Mouse (Mus musculus): ENCODE data around the gene Gli1. TPM values are rescaled to one million over a fixed set of nuclear protein-coding genes. Genes with fewer than 3 reads are reported as not detected.

Gli1 gene
- polyA plus RNA-seq, 1 experiment: 2.2 TPM

- no peak for TF ChIP-seq POLR2A (IDR thresholded peaks at IDR 0.05; ENCODE audit: borderline replicate concordance, control insufficient read depth, low read depth, low read length)
- TF ChIP-seq CTCF (IDR thresholded peaks at IDR 0.05; ENCODE audit: control insufficient read depth, insufficient read depth, low read length): no peak
- Histone ChIP-seq H3K4me1 (ENCODE audit: control insufficient read depth, insufficient read depth, low read length) (no peaks in the 10 kb centered on the region; the same call in 1 of the 2 replicates), H3K4me3 (replicated peaks; ENCODE audit: control insufficient read depth, low read depth, low read length) (no peak overlapping the region), H3K27ac (ENCODE audit: control insufficient read depth, insufficient read depth, low read depth, low read length, poor library complexity) (no peak overlapping the region)
- WGBS: 60% methylated on average over 7 of the region's 7 CpGs
These were observed 55.0 kb downstream of the Gli1 start for GRCm38 (mm10) chr10:127286730-127287129.

DNA sequence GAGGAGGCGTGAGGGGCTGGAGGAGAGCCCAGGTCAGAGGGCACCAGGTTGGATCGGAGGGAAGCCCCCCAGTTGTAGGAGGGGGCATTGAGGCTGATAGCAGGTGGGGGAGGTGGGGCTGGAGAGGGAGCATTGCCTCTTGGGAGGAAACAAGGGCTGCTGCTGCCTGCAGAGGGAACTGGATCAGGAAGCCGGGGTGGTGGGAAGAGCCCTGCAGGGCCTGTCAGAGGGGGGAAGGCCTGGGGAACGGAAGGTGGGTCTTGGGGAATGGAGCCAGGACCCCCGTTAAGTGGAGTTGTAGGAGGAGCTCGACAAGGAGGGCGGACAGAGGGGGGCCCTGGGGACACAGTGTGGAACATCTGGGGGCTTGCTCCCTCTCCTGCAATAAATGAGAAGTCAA lies 55.6 kb downstream of the Gli1 start:
- H3K27ac ChIP-seq (ENCODE audit: control insufficient read depth, insufficient read depth, low read depth, low read length, poor library complexity): no peak overlapping the region

GRCm38 (mm10) chr10:127285644-127286043 lies 56.1 kb downstream of the Gli1 start:
- H3K4me1 ChIP-seq (ENCODE audit: control insufficient read depth, insufficient read depth, low read length): no peaks in the 10 kb centered on the region; the same call in 1 of the 2 replicates
- WGBS: 89% methylated on average over 13 of the region's 13 CpGs

More for the DNA sequence above, 55.6 kb downstream of the Gli1 start:
- no peak for TF ChIP-seq POLR2A (IDR thresholded peaks at IDR 0.05; ENCODE audit: borderline replicate concordance, control insufficient read depth, low read depth, low read length)
- no peak for TF ChIP-seq CTCF (IDR thresholded peaks at IDR 0.05; ENCODE audit: control insufficient read depth, insufficient read depth, low read length)
- H3K4me3 ChIP-seq (replicated peaks; ENCODE audit: control insufficient read depth, low read depth, low read length): no peak overlapping the region
- H3K4me1 ChIP-seq (ENCODE audit: control insufficient read depth, insufficient read depth, low read length): no peaks in the 10 kb centered on the region; the same call in 1 of the 2 replicates
- 74% methylated on average over 7 of the region's 7 CpGs for WGBS

DNA sequence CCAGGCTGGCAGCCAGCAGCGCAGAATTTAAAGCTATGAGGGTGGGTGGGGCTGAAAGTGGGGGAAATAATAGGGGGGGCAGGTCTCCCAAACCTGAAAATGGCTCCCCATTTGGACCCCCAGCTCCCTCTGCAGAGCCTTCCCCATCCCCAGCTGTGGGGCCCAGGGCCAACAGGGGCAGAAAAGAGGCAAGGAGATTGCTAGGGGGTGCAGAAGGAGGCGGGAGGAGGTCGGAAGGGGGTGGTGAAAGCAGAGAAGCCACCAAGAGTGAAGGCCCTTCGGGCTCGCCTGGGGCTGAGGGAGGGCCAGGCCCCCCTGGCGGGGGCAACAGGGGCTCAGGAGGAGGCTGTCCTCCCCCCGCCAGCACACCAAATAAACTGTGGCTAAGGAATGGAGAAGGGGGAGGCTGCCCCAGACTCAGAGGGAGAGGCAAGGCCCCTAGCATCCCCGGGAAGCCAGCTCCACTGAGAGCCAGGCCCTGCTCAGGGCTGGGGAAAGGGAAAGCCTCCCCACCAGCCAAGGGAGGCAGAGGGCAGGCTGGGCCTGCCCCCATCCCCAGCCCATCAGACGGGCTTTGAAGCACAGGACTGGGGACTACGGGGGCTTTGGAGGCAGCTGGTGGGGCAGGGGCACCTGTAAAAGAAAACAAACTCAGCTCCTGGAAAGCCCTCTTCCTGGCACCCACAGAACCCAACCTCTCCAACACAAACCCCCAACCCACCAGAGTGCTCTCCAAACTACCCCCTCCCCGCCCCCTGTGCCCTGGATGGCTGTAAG lies 56.9 kb downstream of the Gli1 start:
- WGBS: 89% methylated on average over 11 of the region's 11 CpGs
- Histone ChIP-seq H3K4me3 (replicated peaks; ENCODE audit: control insufficient read depth, low read depth, low read length) (no peak overlapping the region), H3K27ac (ENCODE audit: control insufficient read depth, insufficient read depth, low read depth, low read length, poor library complexity) (no peak overlapping the region), H3K4me1 (ENCODE audit: control insufficient read depth, insufficient read depth, low read length) (no peaks in the 10 kb centered on the region; the same call in 1 of the 2 replicates)
- no peak for TF ChIP-seq CTCF (IDR thresholded peaks at IDR 0.05; ENCODE audit: control insufficient read depth, insufficient read depth, low read length)
- TF ChIP-seq POLR2A (IDR thresholded peaks at IDR 0.05; ENCODE audit: borderline replicate concordance, control insufficient read depth, low read depth, low read length): no peak

More at GRCm38 (mm10) chr10:127285644-127286043, 56.1 kb downstream of the Gli1 start:
- H3K4me3 ChIP-seq (replicated peaks; ENCODE audit: control insufficient read depth, low read depth, low read length): no peak overlapping the region
- TF ChIP-seq CTCF (IDR thresholded peaks at IDR 0.05; ENCODE audit: control insufficient read depth, insufficient read depth, low read length): no peak
- no peak for TF ChIP-seq POLR2A (IDR thresholded peaks at IDR 0.05; ENCODE audit: borderline replicate concordance, control insufficient read depth, low read depth, low read length)
- H3K27ac ChIP-seq (ENCODE audit: control insufficient read depth, insufficient read depth, low read depth, low read length, poor library complexity): no peak overlapping the region

DNA sequence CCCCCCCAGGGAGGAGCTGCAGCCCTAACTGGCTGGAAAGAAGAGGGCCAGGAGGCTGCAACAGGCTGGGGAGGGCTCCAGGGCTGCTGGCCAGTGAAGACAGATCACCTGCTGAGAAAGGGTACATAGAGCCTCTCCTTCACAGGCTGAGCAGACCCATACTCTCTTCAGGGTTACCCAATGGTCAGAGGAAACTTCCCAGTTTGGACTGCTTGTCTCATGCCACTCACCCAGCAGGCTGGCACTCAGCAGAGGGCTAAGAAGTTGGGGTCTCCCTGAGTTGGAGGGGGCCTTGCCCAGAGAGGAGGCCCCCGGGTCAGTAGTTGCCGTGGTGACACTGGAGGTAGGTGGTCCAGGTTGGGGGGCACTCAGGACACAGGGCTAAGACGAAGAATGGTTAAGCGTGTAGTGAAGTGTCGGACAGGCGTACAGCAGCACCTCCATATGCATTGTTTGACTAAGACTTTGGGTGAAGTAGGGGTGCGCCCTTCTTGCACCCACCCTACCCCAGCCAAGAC lies 57.6 kb downstream of the Gli1 start:
- Histone ChIP-seq H3K4me3 (replicated peaks; ENCODE audit: control insufficient read depth, low read depth, low read length) (no peak overlapping the region), H3K4me1 (ENCODE audit: control insufficient read depth, insufficient read depth, low read length) (no peaks in the 10 kb centered on the region; the same call in 1 of the 2 replicates), H3K27ac (ENCODE audit: control insufficient read depth, insufficient read depth, low read depth, low read length, poor library complexity) (no peak overlapping the region)
- WGBS: 94% methylated on average over 7 of the region's 7 CpGs
- no peak for TF ChIP-seq POLR2A (IDR thresholded peaks at IDR 0.05; ENCODE audit: borderline replicate concordance, control insufficient read depth, low read depth, low read length)
- TF ChIP-seq CTCF (IDR thresholded peaks at IDR 0.05; ENCODE audit: control insufficient read depth, insufficient read depth, low read length): no peak

DNA sequence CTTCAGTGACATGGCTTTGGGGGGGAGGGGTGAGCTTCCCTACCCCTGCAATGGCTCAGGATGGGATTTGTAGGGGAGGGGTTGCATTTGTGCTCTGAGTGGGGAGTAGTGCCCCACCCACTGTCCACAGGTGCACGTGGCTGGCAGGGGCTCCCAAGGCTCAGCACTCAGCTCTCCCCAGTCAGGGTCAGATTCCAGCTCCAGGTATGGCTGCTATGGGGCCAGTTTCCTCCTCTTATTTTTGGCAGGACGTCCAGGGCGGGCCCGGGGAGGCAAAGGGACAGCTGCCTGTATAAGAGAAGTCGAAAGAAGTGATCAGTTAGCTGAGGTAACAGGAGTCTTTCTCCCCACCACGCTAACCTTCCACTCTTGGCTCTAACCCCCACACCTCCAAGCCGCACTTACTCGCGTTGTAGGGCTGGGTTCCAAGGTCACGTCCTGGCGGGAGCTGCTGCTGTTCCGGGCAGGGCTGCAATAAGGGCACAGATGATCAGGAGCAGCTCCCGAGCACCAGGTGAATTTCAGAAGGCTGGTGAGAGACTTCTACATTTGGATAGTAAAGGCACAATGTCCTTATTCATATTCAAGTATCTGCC lies 59.1 kb downstream of the Gli1 start:
- Histone ChIP-seq H3K4me1 (ENCODE audit: control insufficient read depth, insufficient read depth, low read length) (no peaks in the 10 kb centered on the region; the same call in 1 of the 2 replicates), H3K4me3 (replicated peaks; ENCODE audit: control insufficient read depth, low read depth, low read length) (no peak overlapping the region), H3K27ac (ENCODE audit: control insufficient read depth, insufficient read depth, low read depth, low read length, poor library complexity) (no peak overlapping the region)
- TF ChIP-seq POLR2A (IDR thresholded peaks at IDR 0.05; ENCODE audit: borderline replicate concordance, control insufficient read depth, low read depth, low read length) (no peak), CTCF (IDR thresholded peaks at IDR 0.05; ENCODE audit: control insufficient read depth, insufficient read depth, low read length) (no peak)
- WGBS: 87% methylated on average over 13 of the region's 13 CpGs

- Histone ChIP-seq H3K27ac (ENCODE audit: control insufficient read depth, insufficient read depth, low read depth, low read length, poor library complexity) (no peak overlapping the region), H3K4me3 (replicated peaks; ENCODE audit: control insufficient read depth, low read depth, low read length) (no peak overlapping the region), H3K4me1 (ENCODE audit: control insufficient read depth, insufficient read depth, low read length) (no peaks in the 10 kb centered on the region)
- TF ChIP-seq CTCF (IDR thresholded peaks at IDR 0.05; ENCODE audit: control insufficient read depth, insufficient read depth, low read length) (no peak), POLR2A (IDR thresholded peaks at IDR 0.05; ENCODE audit: borderline replicate concordance, control insufficient read depth, low read depth, low read length) (no peak)
- WGBS: 87% methylated on average over 8 of the region's 8 CpGs
These were observed 60.5 kb downstream of the Gli1 start for GRCm38 (mm10) chr10:127281316-127281715.

Other genes starting within 250 kb of the Gli1 start
- gene Os9, start 220.8 kb downstream of the Gli1 start, polyA plus RNA-seq (2011; ENCODE audit: insufficient read depth, insufficient read length, low replicate concordance, missing spikeins): 34.7 and 69.0 TPM in 2 replicates
- gene B4galnt1, start 176.7 kb downstream of the Gli1 start, polyA plus RNA-seq (2011; ENCODE audit: insufficient read depth, insufficient read length, low replicate concordance, missing spikeins): 26.4 and 54.8 TPM in 2 replicates
- not detected in 2 replicates for gene Slc26a10, start 161.3 kb downstream of the Gli1 start, polyA plus RNA-seq (2011; ENCODE audit: insufficient read depth, insufficient read length, low replicate concordance, missing spikeins)
- 9.9 and 25.0 TPM in 2 replicates for gene Arhgef25, start 151.9 kb downstream of the Gli1 start, polyA plus RNA-seq (2011; ENCODE audit: insufficient read depth, insufficient read length, low replicate concordance, missing spikeins)
- 58.4 and 78.7 TPM in 2 replicates for gene Dtx3, start 146.2 kb downstream of the Gli1 start, polyA plus RNA-seq (2011; ENCODE audit: insufficient read depth, insufficient read length, low replicate concordance, missing spikeins)
- 18.1 and 24.9 TPM in 2 replicates for gene Pip4k2c, start 130.4 kb downstream of the Gli1 start, polyA plus RNA-seq (2011; ENCODE audit: insufficient read depth, insufficient read length, low replicate concordance, missing spikeins)
- 1.7 and 2.3 TPM in 2 replicates for gene Kif5a, start 78.6 kb downstream of the Gli1 start, polyA plus RNA-seq (2011; ENCODE audit: insufficient read depth, insufficient read length, low replicate concordance, missing spikeins)
- 68.6 and 115 TPM in 2 replicates for gene Dctn2, start 75.6 kb downstream of the Gli1 start, polyA plus RNA-seq (2011; ENCODE audit: insufficient read depth, insufficient read length, low replicate concordance, missing spikeins)
- 75.9 and 131 TPM in 2 replicates for gene Mbd6, start 53.0 kb downstream of the Gli1 start, polyA plus RNA-seq (2011; ENCODE audit: insufficient read depth, insufficient read length, low replicate concordance, missing spikeins)
- gene Mars, start 30.2 kb downstream of the Gli1 start, polyA plus RNA-seq (2011; ENCODE audit: insufficient read depth, insufficient read length, low replicate concordance, missing spikeins): 41.6 and 85.0 TPM in 2 replicates
- 30.1 and 77.2 TPM in 2 replicates for gene Arhgap9, start 20.0 kb downstream of the Gli1 start, polyA plus RNA-seq (2011; ENCODE audit: insufficient read depth, insufficient read length, low replicate concordance, missing spikeins)
- 0.27 TPM in 1 of 2 replicates, not detected in the other for gene Inhbe, start 12.4 kb upstream of the Gli1 start, polyA plus RNA-seq (2011; ENCODE audit: insufficient read depth, insufficient read length, low replicate concordance, missing spikeins)
- gene Inhbc, start 28.5 kb upstream of the Gli1 start, polyA plus RNA-seq (2011; ENCODE audit: insufficient read depth, insufficient read length, low replicate concordance, missing spikeins): 0.52 TPM in 1 of 2 replicates, not detected in the other
- gene R3hdm2, start 38.4 kb upstream of the Gli1 start, polyA plus RNA-seq (2011; ENCODE audit: insufficient read depth, insufficient read length, low replicate concordance, missing spikeins): 59.7 and 144 TPM in 2 replicates
- 2.4 and 5.0 TPM in 2 replicates for gene Stac3, start 159.7 kb upstream of the Gli1 start, polyA plus RNA-seq (2011; ENCODE audit: insufficient read depth, insufficient read length, low replicate concordance, missing spikeins)
- not detected in 2 replicates for gene Ndufa4l2, start 173.0 kb upstream of the Gli1 start, polyA plus RNA-seq (2011; ENCODE audit: insufficient read depth, insufficient read length, low replicate concordance, missing spikeins)
- gene Shmt2, start 180.5 kb upstream of the Gli1 start, polyA plus RNA-seq (2011; ENCODE audit: insufficient read depth, insufficient read length, low replicate concordance, missing spikeins): 36.7 and 39.9 TPM in 2 replicates
- not detected in 2 replicates for gene Nxph4, start 192.6 kb upstream of the Gli1 start, polyA plus RNA-seq (2011; ENCODE audit: insufficient read depth, insufficient read length, low replicate concordance, missing spikeins)

Measured in bone marrow, adult 2 months (tissue).